Mouse (Mus musculus) cerebellum, postnatal 10 days (tissue): Measurements from ENCODE around the gene Gm3411.
"Not testable (repeated sequence)": the region's sequence is repeated elsewhere in the genome, so short reads cannot be mapped to it uniquely, and the experiment has no call there.

Experiments
- DNase-seq, 2 experiments: peaks; one replicate each; pipeline ENCODE4 v3.0.0; 2021; ENCODE audit warnings: mixed read lengths in 2 of 2

Gm3411 gene

GRCm38 (mm10) chr14:6286931-6287715 is at the start of gene Gm3411:
Gene Gm3411, minus strand, starts transcription at chr14:6287250.
- peak; percentile 38 to 50 for DNase-seq

- DNase-seq: not testable (repeated sequence)
These were observed 17.7 kb upstream of the Gm3411 start, which contains the start of gene Gm21103 for GRCm38 (mm10) chr14:6304743-6305142. Gene Gm21103, minus strand, starts transcription at chr14:6304843.

- not testable (repeated sequence) for DNase-seq
These were observed 67.9 kb downstream of the Gm3411 start, which contains the start of gene Gm21560 for GRCm38 (mm10) chr14:6219192-6219591. Gene Gm21560, minus strand, starts transcription at chr14:6219292.
